Mouse (Mus musculus) cerebellum, adult 18-20 months (tissue): ENCODE results near the gene Arhgap40.

Experiments used
- DNase-seq, 2 experiments: peaks; one replicate each; pipeline ENCODE4 v3.0.0; 2021

Gene Arhgap40

GRCm38 (mm10) chr2:158512528-158512927 is at the start of gene Arhgap40:
Gene Arhgap40, plus strand, starts transcription at chr2:158512796.
- DNase-seq = no peak

- no peak for DNase-seq
Measured at GRCm38 (mm10) chr2:158474159-158474558, 38.4 kb upstream of the Arhgap40 start.

- DNase-seq = no peak
Measured at GRCm38 (mm10) chr2:158477640-158478039, 35.0 kb upstream of the Arhgap40 start.

DNA sequence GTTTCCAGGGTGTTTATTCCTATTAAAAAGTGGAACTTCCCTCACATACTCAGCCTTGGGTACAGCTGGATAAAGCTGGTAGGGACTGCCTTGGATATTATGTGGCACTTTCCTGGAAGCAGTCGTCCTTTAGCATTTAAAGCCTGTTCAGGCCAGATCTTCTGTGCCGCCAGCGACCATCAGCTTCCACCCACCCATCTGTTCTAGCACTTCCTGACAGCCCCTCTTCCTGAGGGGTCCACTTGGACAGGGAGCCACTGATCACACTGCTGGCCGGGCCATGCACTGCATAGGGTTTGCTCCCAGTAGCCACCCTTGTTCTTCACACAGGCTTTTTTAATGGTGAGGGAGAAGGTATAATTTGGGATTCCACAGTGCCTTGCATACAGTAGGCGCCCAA is 14.1 kb upstream of the Arhgap40 start:
- no peak for DNase-seq

DNA sequence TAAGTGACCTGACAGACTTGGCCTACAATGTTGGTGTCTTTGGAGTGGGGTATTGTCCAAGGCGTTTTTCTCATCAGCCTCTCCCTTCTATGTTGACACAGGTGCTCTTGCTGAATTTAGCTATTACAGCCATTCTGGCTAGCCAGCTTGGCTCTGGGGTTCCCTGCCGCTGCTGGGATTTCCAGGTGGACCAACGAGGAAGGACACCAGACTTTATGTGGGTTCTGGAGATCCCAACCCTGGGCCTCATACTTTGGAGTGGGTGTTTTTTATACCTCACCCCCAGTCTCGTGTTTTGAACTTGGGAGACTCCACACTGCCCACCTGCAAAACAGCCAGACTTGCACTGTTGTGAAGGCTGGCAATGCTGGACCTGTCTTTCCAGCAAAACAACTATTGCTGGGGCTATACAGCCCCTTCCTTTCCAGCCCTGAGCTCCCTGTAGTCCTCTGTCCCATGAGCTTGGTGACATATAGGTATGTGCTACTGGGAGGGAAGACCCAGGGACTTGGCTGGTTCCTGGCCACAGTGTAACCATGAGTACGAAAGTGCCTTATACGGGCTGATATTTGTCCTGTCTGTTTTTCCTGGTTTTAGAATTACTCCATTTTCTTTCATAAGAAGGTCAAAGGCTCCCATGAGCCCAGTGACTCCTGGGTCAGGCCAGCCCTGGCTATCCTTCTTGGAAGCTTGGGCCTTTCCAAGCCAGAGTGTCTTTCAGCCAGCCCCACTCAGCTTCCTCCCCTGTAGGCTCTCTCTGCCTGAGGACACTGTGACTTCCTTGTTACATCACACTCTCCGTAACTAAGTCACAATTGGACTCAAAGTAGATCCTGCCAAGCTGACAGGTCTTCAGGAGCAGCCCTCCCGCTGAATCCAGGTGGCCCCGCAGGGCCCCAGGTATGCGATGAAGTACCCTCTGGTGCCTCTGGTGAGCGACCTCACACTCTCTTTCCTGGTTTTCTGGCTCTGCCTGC is 10.5 kb upstream of the Arhgap40 start, which contains the start of gene Adig:
TSS of gene Adig (plus strand) at position 777 of the 977 bp plus-strand sequence.
- DNase-seq = no peak

DNA sequence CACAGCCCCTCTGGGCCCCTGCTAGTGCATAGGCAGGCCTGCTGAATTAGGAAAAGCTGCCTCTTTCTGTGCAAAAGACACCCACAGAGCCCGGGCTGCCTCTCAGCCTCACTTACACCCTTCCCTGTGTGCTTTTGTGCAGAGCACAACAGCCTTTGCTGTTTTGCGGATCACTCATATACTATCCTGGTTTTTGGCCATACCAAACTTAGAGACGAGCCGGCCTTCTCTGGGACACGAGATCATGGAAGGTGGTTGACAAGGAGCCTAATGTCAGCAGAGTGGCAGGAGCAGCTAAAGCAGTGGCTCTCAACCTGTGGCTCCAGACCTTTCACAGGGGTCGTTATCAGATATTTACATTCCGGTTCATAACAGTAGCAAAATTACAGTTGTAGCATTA is 9.4 kb upstream of the Arhgap40 start:
- no peak for DNase-seq

DNA sequence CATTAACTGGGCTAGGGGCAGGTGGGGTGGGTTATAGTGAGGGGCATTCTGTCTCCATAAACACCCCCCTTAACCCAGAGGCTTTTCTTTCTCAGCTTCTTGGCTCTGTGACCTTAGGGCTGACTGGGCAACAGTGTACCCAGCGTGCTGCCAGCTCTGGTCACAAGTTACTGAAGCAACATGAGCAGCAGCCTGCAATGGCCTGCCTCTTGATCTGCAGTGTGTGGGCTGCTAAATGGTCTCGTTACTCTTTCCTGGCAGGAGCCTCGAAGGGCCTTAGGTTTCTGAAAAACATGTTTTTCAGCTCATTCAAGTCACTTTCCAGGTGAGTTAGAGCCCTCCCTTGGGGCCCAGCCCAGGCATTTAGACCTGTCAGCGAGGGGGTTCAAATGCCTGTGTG is 8.9 kb upstream of the Arhgap40 start:
- no peak for DNase-seq

DNA sequence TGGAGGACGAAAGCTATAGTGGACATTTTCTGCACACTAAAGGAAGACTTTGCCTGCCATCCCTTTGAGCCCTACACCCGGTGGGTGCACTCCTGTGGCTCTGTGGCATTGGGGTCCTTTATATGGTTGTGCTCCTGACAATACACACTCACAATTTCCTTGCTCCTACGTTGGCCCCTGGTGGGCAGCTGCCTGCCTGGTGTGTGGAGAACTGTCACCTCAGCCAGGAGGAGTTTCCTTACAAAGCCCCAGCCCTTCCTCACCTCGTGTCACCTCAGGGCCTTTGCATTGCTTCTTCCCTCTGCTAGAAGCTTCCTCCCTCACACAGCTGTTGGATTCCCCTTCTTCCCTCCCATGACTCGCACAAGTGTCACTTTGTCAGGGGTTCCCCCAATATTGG is 6.1 kb upstream of the Arhgap40 start:
- no peak for DNase-seq

DNA sequence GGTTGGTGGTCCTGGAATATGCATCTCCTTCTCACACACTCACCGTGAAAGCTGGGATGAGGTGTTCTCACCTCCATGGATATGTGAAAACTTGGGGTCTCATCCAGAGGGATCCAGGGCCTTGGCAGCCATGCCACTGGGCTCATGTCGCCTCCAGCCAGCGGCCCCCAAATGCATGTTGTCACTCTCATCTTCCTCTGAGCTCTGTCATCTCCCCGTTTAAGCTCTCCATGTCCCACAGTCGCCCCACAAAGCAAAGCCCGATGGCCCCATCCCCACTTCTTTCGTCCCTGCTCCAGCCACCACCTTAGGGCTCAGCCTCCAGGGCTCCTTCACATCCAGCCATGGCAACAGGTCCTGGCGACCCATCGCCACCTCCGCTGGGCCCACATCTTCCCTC is 5.5 kb upstream of the Arhgap40 start:
- no peak for DNase-seq

DNA sequence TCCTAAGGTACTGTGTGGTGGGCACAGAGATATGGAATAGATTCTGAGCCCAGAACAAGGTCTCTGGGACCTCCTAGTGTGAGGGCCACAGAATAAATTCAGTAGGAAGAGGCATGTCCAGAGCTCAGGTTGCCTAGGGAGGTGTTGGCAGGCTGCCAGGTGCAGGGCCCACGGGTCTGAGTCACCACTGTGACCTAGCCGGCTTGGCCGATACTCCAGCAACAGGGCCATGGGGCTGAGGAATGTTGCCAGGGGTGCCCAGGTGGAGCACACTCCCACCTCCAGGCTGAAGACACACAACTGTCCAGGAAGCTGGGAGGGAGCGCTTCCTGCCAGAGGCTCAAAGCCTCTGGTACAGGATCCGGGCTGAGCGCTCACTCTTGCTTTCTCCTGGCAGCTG is 1.9 kb upstream of the Arhgap40 start:
- DNase-seq = no peak

DNA sequence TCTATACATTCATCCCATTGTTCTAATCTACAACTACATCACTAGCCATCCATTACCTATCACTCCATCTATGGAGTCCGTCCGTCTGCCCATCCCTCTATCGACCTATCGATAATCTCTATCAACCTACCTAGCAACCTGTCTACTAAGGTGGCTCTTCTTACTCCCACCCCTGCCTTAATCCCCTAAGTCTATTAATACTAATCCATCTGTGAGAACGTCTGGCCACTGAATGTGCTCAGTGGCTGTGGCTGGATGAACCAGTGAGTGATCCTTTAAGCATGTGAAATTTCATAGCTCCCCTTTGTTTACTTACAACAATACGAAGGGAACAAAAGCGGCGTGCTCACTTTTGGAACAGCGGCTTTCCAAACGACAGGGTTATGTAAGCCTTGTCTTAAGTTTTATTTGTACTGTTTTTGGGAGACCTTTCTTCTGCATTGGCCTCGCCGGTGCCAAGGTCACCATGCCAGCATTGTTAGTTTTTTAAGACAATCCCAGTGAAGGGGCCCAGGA is 1.3 kb downstream of the Arhgap40 start:
- no peak for DNase-seq

- DNase-seq = no peak
Measured at GRCm38 (mm10) chr2:158518583-158518982, 6.0 kb downstream of the Arhgap40 start.

- no peak for DNase-seq
Measured at GRCm38 (mm10) chr2:158519071-158519470, 6.5 kb downstream of the Arhgap40 start.

GRCm38 (mm10) chr2:158519800-158520199 is 7.2 kb downstream of the Arhgap40 start:
- no peak for DNase-seq

DNA sequence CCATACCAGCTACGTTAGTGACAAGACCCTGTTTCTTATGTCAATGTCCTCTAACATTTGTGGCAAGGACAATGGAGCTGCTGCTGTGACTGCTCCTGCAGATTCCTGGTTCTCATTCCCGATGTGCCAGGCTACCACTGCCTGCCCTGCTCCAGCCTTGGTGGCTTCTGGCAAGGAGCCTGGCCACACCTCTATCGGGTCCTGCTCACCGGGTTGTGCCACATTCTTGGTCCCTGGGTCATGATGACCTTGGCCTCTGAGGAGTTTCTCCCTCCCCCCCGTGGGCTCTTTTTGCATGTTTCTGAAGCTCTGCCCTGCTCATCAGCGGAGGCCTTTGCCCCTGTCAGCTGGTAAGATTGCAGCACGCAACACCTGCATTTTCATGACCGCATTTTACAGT is 10.5 kb downstream of the Arhgap40 start:
- DNase-seq = no peak

- DNase-seq = no peak
Measured at GRCm38 (mm10) chr2:158524129-158524860, 11.7 kb downstream of the Arhgap40 start.

- peak; percentile 48 to 57 for DNase-seq
Measured at GRCm38 (mm10) chr2:158534090-158534489, 21.5 kb downstream of the Arhgap40 start.

DNA sequence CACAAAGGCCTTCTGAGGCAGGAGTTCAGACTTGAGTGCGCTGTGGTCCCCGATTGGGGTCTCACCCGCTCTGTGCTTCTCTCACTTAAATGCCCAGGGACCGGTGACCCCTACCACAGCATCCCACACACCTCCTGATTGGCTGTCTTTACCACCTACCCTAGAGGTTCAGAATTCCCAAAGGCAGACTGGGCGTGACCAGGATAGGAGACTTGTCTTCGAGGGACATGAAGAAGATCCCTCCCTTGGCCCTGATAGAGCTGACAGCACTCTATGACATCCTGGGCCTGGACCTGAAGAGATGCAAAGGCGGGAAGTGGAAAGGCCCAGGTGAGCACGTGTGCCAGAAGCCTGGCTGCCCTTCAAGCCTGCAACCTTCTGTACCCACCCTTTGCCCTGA is 22.0 kb downstream of the Arhgap40 start:
- DNase-seq = no peak

DNA sequence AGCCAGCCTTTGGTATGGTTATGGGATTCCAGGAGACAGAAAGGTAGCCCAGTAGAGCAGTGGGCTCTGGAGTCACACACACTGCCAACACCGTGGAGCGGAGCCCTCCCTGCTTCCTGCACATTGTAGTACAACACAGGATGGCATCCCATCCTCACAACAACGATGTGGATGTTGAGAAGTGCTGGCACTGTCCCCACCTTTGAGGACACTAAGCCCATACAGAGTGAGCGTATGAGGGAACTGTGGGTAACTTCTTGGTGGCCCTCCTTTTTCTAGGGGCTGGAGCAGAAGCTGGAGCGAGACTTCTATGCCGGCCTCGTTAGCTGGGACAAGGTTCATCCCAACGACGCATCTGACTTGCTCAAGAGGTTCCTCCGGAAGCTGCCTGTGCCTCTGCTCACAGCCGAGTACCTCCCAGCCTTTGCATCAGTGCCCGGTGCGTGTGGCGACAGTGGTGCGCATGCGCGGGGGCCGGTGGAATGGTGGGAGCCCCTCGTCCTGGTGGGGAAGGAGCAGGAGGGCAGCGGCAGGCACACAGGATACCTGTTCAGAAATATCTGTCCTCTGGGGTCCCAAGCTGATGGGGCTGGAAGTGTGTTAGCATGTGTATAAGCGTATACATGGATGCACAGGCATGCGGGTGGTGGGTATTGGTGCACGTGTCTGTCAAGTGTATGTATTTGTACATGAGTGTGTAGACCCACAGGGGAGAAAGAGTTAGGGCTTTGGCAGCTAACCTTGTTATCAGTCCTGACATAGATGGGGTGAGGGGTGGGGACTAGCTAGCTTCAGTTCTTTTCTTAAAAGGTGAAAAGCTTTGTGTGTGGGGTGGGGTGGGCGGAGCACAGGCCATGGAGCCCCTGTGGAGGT is 27.1 kb downstream of the Arhgap40 start:
- no peak for DNase-seq

DNA sequence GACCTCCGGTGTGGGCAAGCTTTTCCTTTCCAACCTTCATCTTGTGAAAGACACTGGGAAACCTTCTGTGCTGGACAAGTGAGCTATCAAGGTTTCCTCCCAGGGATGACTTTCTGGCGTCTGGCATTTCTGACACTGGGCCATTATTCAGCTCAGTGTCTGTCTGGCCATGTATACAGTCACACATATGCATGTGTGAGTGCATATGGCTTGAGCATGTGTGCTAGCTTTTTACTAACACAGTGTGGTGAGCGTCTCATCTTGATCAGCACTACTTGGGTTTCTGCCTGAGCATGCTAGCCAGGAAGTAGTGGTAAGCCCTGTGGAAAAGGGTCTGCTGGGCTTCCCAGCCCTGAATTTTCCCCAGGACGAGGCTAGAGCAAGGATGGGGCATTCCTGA is 28.7 kb downstream of the Arhgap40 start:
- no peak for DNase-seq

GRCm38 (mm10) chr2:158545266-158545665 is 32.7 kb downstream of the Arhgap40 start:
- no peak for DNase-seq

DNA sequence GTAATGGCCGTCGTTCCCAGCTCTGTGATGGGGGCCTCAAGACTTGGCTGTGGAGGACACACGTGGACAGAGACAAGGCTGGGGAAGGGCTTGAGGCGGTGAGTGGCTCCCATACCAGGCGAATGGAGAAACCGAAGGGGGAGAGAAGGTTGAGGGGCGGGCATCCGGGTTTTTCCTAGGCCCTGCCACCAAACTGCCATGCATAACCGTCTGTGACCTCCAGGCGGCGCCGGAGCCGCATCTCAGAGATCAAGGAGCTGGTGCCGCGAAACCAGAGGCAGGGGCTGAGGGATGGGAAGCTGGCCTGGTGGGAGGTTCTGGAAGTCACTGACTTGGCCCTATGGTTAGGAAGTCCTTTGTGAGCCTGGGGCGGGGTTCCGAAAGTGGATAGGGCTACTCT is 34.2 kb downstream of the Arhgap40 start:
- DNase-seq = peak; percentile 62 to 72

- peak; percentile 74 to 80 for DNase-seq
Measured at GRCm38 (mm10) chr2:158550067-158550466, 37.5 kb downstream of the Arhgap40 start.
